Mouse (Mus musculus) hindbrain, postnatal 0 days (tissue): ENCODE data around the gene Shf. TPM values are rescaled to one million over a fixed set of nuclear protein-coding genes. Genes with fewer than 3 reads are reported as not detected.
A peak's percentile ranks its signal among the peaks of the same experiment; 100 is the strongest.

Experiments used
- ATAC-seq: fragments of 200-750 bp; cut with Nextera tagmentation; 2 replicates; pipeline ENCODE4 v1.8.0; 2017; ENCODE audit warnings: mild to moderate bottlenecking, moderate TSS enrichment, moderate library complexity
- DNase-seq: peaks from one replicate; pipeline ENCODE4 v3.0.0-alpha.2; 2015; ENCODE audit warnings: low spot score
- H3K27ac ChIP-seq: fragments of 300-500 bp; sonication (generic); 2 replicates; pipeline ENCODE4 v1.5.1; 2014; ENCODE audit warnings: mild to moderate bottlenecking
- H3K27me3 ChIP-seq: fragments of 300-500 bp; sonication (generic); 2 replicates; pipeline ENCODE4 v1.6.1; 2014; ENCODE audit warnings: low read length, mixed read lengths; ENCODE audit not compliant: insufficient read depth
- H3K36me3 ChIP-seq: fragments of 300-500 bp; sonication (generic); 2 replicates; pipeline ENCODE4 v1.6.1; 2014; ENCODE audit warnings: low read length, mixed read lengths; ENCODE audit not compliant: insufficient read depth
- H3K4me1 ChIP-seq: fragments of 300-500 bp; sonication (generic); 2 replicates; pipeline ENCODE4 v1.6.1; 2014; ENCODE audit warnings: antibody characterized with exemption, low read length, mixed read lengths; ENCODE audit not compliant: insufficient read depth
- H3K4me2 ChIP-seq: fragments of 300-500 bp; sonication (generic); 2 replicates; pipeline ENCODE4 v1.6.1; 2014; ENCODE audit warnings: low read depth, mild to moderate bottlenecking, low read length, moderate library complexity, mixed read lengths
- H3K4me3 ChIP-seq: fragments of 300-500 bp; sonication (generic); 2 replicates; pipeline ENCODE4 v1.5.1; 2014; ENCODE audit warnings: low read length
- H3K9ac ChIP-seq: fragments of 300-500 bp; sonication (generic); replicated peaks from 2 replicates; pipeline ENCODE4 v1.6.1; 2014; ENCODE audit warnings: mild to moderate bottlenecking, low read length, moderate library complexity, mixed read lengths
- H3K9me3 ChIP-seq: fragments of 300-500 bp; sonication (generic); 2 replicates; pipeline ENCODE4 v1.6.1; 2016; ENCODE audit warnings: low read length, mixed read lengths
- CTCF ChIP-seq: IDR thresholded peaks from 2 replicates; pipeline ENCODE4 v1.5.1; 2016; ENCODE audit warnings: antibody characterized with exemption, control low read depth, low read depth
- WGBS: fragments of 180-500 bp; shearing (Covaris S2); extraction: QIAGEN DNeasy Blood & Tissue Kit; methylation state at CpG from one replicate; pipeline ENCODE4 v1.1.7; 2014; 5-methylcytosine and 5-hydroxymethylcytosine counted together
- polyA plus RNA-seq: library from polyadenylated mRNA; unstranded; fragments of >200 nt; fragmentation: Nextera tagmentation; extraction: Ambion mirVana; gene quantifications from 2 replicates; pipeline ENCODE4 v1.2.1, GENCODE M21; 2015
- total RNA-seq: library from RNA; depleted of rRNA; stranded (reverse); fragments of >200 nt; gene quantifications from 2 replicates; pipeline ENCODE4 v1.2.3, GENCODE M21; 2014

Gene Shf
- total and polyA plus RNA-seq, 2 experiments from 2014 or later = 12.2 to 134 TPM

GRCm38 (mm10) chr2:122365244-122365866 is 3.6 kb downstream of the Shf start:
- Histone ChIP-seq H3K9me3 (no peaks in the 10 kb centered on the region), H3K36me3 (no peaks in the 10 kb centered on the region; the same call in 1 of the 2 replicates), H3K4me3 (no peak overlapping the region), H3K4me2 (peak overlapping the region; percentile 90), H3K27me3 (no peaks in the 10 kb centered on the region), H3K4me1 (peaks cover 16% of the 10 kb centered on the region), H3K9ac (no peak overlapping the region), H3K27ac (peak overlapping the region; percentile 78; the same call in 1 of the 2 replicates)
- 81% methylated on average over 10 of the region's 10 CpGs for WGBS
- ATAC-seq = no peak
- no peak for DNase-seq
- peak; percentile 38 for TF ChIP-seq CTCF

- no peaks in the 10 kb centered on the region; the same call in 1 of the 2 replicates for H3K36me3 ChIP-seq
- ATAC-seq = no peak
- peaks cover 16% of the 10 kb centered on the region for H3K4me1 ChIP-seq
- no peaks in the 10 kb centered on the region for H3K27me3 ChIP-seq
- H3K4me3 ChIP-seq = no peak overlapping the region
- 86% methylated on average over 3 of the region's 3 CpGs for WGBS
- DNase-seq = no peak
- no peak overlapping the region for H3K4me2 ChIP-seq
- no peak overlapping the region for H3K27ac ChIP-seq
- TF ChIP-seq CTCF = no peak
- H3K9me3 ChIP-seq = no peaks in the 10 kb centered on the region
- no peak overlapping the region for H3K9ac ChIP-seq
These were observed 4.5 kb downstream of the Shf start for GRCm38 (mm10) chr2:122364352-122364944.

- H3K4me1 ChIP-seq = peaks cover 16% of the 10 kb centered on the region
- DNase-seq = no peak
These were observed 6.1 kb downstream of the Shf start for GRCm38 (mm10) chr2:122362622-122363523.

DNA sequence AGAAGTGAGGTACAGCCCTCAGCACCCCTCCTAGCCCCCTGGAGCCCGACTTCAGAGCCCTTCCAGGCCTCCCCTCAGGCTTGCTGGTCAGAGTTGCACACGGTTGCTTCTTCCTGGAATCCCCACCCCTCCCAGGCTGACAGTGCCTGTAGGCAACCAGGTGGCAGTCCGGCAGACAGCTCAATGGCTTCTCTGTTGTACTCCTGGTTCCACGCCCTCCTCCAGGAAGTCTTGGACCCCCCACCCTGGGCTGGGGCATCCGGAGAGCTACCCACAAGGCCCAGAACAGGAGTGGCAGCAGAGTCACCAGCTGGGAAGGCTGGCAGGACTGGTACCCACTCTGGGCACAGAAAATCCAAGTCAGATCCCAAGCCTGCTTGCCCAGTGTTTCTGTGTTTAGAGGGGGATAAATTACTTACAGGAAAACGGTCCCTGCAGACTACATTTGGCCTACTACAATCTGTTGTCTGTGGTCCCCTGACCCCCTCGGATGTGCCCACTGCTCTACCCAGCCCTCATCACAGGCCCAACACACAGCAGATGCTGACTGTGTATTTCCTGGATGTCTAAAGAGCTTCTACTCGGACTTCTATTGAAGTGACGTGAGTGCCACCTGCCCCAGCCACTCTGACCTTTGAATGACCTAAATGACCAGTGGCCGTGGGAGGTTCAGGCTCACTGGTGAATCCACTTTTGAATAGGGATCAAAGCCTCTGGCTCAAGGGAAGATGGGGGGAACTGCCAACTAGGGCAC is 6.9 kb downstream of the Shf start:
- no peak for ATAC-seq
- no peak for TF ChIP-seq CTCF
- Histone ChIP-seq H3K27me3 (no peaks in the 10 kb centered on the region), H3K4me3 (no peak overlapping the region), H3K4me2 (no peak overlapping the region), H3K27ac (peak overlapping the region; percentile 45; the same call in 1 of the 2 replicates), H3K4me1 (peaks cover 14% of the 10 kb centered on the region), H3K36me3 (peaks cover 9% of the 10 kb centered on the region; the same call in 1 of the 2 replicates), H3K9me3 (no peaks in the 10 kb centered on the region), H3K9ac (no peak overlapping the region)
- DNase-seq = no peak
- 55% methylated on average over 10 of the region's 10 CpGs for WGBS

More at GRCm38 (mm10) chr2:122362622-122363523, 6.1 kb downstream of the Shf start:
- H3K4me2 ChIP-seq = no peak overlapping the region
- H3K4me3 ChIP-seq = no peak overlapping the region
- no peaks in the 10 kb centered on the region for H3K9me3 ChIP-seq
- H3K27me3 ChIP-seq = no peaks in the 10 kb centered on the region
- no peak for ATAC-seq
- peak; percentile 38; the same call in 1 of the 2 replicates for TF ChIP-seq CTCF
- H3K36me3 ChIP-seq = peaks cover 3% of the 10 kb centered on the region; the same call in 1 of the 2 replicates
- WGBS = 72% methylated on average over 13 of the region's 13 CpGs
- H3K27ac ChIP-seq = peak overlapping the region; percentile 45; the same call in 1 of the 2 replicates
- no peak overlapping the region for H3K9ac ChIP-seq

GRCm38 (mm10) chr2:122361181-122361580 is 7.8 kb downstream of the Shf start:
- Histone ChIP-seq H3K36me3 (peaks cover 13% of the 10 kb centered on the region; the same call in 1 of the 2 replicates), H3K9ac (no peak overlapping the region), H3K9me3 (no peaks in the 10 kb centered on the region), H3K27ac (no peak overlapping the region), H3K27me3 (no peaks in the 10 kb centered on the region), H3K4me3 (no peak overlapping the region), H3K4me2 (no peak overlapping the region), H3K4me1 (peaks cover 8% of the 10 kb centered on the region)
- no peak for ATAC-seq
- 87% methylated on average over 6 of the region's 6 CpGs for WGBS
- TF ChIP-seq CTCF = no peak
- DNase-seq = no peak

DNA sequence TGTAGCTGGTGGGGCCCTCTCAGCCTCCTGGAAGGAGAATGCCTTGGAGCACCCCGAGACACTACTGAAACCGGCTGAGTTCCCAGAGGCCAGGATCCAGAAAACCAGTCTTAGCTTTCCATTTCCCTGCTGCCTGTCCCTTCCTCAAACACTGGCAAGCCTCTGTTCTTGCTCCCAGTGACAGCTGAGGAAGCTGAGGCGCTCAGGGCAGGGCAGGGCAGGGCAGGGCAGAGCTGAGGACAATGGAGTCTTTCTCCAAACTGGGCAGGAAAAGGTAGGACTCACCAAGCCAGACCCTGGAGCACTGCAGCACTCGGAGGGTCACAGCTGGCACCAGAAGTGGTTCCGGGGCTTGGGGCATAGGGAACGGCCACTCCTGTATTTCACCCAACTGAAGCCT is 8.7 kb downstream of the Shf start:
- H3K27ac ChIP-seq = no peak overlapping the region

More for the DNA sequence above, 8.7 kb downstream of the Shf start:
- H3K4me1 ChIP-seq = peaks cover 5% of the 10 kb centered on the region; the same call in 1 of the 2 replicates
- ATAC-seq = no peak
- H3K4me3 ChIP-seq = no peak overlapping the region
- H3K36me3 ChIP-seq = peaks cover 13% of the 10 kb centered on the region; the same call in 1 of the 2 replicates
- no peak overlapping the region for H3K9ac ChIP-seq
- H3K4me2 ChIP-seq = no peak overlapping the region
- no peak for DNase-seq
- no peaks in the 10 kb centered on the region for H3K9me3 ChIP-seq
- no peak for TF ChIP-seq CTCF
- WGBS = 87% methylated on average over 6 of the region's 6 CpGs
- H3K27me3 ChIP-seq = no peaks in the 10 kb centered on the region
